Mouse (Mus musculus) cerebellum, adult 8-10 months (tissue): ENCODE results near the gene Pde6d.
A peak's percentile ranks its signal among the peaks of the same experiment; 100 is the strongest.
"Not testable (repeated sequence)": the region's sequence is repeated elsewhere in the genome, so short reads cannot be mapped to it uniquely, and the experiment has no call there.

Experiments used
- DNase-seq: peaks from one replicate; pipeline ENCODE4 v3.0.0; 2022

The Pde6d gene

DNA sequence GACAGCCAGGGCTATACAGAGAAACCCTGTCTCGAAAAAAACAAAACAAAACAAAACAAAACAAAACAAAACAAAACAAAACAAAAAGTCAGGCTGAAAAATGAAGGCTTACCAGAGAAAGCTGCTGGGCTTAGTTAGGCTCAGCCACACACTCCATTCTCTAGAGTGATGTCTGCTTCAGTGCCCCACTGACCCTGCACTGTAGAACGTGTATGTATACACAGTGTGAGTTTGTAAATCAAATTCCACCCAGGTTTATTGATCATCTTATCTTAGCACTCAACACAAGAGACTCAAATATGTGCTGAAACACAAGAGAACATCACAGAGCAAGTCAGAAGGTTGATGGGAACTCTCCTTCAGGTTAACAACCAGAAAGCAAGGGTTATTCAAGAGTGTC is 14.0 kb downstream of the Pde6d start:
- DNase-seq, result no peak

DNA sequence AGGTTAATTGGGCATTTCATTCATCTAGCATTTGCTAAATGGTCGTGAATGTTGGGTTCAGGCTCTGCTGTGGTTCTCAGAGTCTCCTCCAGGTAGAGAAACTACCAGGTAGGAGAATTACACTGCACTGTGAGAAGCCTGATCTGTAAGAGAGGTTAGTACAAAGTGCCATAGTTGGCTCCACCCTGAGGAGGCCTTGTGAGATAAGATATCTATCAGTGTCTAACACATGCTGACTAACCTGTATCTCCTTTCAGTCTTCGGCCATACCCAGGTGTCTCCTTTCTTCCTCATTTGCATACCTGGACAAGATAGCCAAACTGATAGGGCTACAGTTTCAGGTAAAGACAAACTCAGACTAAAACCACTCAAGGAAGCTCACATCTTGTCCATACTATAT is 19.8 kb downstream of the Pde6d start:
- no peak for DNase-seq

DNA sequence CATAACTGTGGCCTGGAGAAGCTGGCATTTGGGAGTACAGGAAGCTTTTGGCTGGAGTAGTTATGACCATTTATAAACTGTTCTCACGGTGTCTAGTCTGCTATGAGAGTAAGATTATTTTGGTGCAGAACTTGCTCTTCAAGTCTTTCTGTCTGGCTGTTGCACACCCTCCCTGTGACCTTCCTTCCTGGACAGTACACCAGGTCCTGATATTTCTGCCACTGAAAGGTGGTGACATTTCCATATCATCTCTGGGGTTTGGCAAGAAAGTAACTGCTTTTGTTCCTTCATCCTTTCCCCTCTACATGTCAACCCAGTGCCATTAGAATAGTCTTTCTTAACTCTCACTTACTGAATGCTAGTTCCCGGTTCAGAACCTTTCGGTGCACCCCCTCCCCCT is 23.2 kb downstream of the Pde6d start:
- DNase-seq, result no peak

DNA sequence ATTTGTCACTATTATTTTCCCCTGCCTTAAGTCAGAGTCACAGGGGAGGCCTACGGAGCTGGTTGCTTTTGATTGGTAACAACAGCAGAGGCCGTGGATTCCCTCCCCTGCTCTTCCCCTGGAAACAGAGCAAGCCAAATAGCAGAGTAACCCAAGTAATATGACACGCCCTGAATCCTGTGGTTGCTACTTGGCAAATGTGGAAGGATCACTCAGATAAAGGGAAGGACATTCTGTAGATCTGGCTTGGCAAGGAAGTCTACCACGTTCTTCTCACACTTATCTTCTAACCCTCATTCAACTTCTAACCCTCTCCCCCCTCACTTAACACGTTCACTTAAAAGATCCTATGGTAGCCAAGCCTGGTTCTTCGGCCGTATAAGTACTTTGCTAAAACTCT is 24.6 kb downstream of the Pde6d start:
- DNase-seq, result no peak

DNA sequence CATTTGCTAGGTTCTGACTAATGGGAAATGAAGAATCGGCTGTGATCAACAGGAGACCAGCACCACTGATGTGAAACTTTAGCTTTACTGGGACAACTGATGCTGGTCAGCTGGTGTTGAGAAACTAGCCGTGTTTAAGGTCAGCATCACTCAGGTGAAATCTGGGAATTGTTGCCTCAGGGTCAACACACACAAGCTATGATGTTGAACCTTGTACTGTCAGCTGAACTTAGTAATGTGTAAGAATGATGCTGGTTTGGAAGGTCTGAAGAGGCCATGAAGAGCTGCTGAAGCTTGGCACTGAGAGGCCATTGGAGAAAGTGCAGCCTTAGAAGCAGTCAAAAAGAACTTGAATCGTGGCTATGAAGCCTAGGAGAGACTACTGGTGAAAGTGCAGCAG is 26.8 kb downstream of the Pde6d start:
- no peak for DNase-seq

DNA sequence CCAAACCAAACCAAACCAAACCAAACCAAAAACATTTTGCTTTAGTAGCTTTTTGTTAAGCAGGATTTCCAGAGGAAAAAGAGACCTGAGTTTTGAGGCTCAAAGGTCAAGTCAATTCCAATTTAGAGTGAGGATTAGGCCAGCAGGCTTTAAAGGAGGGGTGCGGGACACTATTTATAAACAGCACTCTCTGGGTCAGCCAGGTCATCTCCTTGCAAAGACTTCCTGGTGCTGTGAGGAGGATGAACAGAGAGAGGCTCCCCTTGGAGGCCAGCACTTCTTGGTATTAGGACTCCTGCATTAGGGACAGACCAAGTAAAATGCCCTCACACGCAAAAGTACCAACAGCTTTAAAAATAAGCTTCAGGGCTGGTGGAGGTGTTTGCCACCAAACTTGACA is 30.6 kb downstream of the Pde6d start:
- DNase-seq, result no peak

DNA sequence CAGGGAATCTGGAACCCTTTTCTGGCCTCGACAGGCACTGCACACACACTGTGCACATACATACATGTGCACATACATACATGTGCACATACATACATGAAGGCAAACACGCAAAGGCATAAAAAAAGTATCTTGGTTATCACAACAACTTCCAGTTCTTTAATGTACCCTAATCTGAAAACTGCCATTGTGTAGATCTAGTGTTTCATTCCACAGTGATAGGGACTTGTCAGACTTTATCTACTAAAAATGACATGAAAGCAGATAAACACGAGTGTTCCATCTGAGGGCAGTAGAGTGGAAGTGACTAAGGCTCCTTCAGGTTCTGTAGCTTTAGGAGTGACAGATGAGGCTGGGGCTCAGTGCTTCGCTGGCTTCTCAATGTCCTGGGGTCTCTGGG is 31.1 kb downstream of the Pde6d start:
- DNase-seq, result no peak

DNA sequence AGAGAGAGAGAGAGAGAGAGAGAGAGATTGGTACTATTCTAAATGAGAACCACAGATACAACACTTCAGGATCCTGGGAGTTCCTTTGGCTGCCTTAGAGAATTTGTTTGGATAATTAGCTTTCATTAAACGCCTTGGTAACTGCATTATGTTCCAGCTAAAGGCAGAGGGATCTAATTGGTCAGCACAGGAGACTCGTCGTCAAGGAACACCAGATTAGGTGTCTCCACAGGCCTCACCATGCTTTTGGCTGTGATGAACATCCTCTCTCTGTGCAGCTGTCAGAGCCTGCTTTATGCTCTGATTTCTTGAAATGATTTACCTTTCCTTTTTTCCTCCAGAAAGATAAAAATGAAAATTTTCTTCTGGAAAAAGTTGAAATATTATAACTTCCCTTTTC is 35.6 kb downstream of the Pde6d start:
- DNase-seq, result no peak

DNA sequence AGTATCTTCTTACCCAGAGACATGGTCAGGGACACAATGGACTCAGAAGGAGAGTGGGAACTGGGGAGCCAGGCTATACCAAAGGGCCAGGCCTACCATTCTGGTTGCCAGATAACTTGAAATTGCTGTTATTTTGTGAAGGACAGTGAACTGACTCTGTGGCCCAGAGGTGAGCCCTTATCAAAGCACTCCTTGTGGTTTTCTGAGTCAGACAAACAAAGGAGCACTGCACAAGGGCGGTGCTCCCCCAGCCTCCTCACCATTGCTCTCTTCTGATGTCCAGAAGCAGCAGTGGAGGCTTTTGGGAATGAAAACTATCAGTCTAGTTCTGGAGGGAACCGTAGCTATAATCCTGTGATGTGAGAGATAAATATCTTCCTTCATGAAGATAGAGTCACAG is 39.8 kb downstream of the Pde6d start:
- no peak for DNase-seq

DNA sequence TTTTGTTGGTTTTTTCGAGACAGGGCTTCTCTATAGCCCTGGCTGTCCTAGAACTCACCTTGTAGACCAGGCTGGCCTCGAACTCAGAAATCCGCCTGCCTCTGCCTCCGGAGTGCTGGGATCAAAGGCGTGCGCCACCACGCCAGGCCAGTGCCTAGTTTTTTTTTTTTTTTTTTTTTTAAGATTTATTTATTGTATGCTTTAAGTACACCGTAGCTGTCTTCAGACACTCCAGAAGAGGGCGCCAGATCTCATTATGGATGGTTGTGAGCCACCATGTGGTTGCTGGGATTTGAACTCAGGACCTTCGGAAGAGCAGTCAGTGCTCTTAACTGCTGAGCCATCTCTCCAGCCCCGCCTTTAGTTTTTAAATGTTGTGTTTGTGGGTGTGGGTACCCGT is 42.8 kb downstream of the Pde6d start:
- not testable (repeated sequence) for DNase-seq

DNA sequence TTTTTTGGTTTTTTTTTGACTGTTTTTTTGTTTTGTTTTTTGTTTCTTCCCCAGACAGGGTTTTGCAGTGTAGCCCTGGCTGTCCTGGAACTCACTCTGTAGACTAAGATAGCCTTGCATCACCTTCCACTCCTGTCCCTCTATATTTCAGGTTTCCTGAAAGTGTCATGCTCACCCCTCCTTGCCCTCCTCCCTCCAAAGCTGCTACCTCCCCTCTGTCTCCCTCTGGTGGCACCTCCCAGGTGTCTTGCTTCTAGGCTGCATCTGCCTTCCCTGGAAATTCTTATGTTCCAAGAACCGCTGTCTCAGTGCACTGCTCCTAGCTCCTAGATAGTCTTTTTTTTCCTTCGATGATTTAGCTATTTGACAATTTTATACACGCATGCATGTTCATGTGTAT is 44.0 kb downstream of the Pde6d start:
- no peak for DNase-seq

DNA sequence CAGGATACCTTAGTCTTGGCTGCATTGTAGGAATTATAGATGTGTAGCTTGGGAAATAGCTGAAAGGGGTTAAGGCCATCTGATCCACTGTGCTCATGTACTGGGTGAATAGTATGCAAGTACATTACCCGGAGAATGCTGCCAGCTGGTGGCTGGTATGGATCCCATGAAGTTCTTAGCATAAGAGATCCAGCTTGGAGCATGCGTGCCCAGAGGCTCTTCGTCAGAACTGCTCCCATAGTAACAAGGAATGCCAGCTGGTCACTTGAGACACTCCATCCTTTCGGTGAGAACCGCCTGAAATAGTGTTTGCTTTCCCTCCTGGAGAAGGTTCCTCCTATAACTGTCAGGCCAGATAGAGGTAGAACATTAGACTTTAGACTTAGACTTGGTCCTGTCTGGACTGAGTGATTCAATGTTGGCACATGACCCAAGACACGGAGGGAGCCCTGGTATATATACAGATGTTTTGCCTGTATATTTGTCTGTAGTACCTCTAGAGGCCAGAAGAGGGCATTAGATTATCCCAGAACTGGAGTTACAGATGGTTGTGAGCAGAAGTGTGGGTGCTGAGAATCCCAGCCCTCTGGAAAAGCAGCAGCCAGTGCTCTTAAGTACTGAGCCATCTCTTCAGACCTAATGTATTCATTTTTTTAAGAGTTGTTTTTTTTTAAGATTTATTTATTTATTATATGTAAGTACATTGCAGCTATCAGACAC is 48.9 kb downstream of the Pde6d start:
- no peak for DNase-seq

DNA sequence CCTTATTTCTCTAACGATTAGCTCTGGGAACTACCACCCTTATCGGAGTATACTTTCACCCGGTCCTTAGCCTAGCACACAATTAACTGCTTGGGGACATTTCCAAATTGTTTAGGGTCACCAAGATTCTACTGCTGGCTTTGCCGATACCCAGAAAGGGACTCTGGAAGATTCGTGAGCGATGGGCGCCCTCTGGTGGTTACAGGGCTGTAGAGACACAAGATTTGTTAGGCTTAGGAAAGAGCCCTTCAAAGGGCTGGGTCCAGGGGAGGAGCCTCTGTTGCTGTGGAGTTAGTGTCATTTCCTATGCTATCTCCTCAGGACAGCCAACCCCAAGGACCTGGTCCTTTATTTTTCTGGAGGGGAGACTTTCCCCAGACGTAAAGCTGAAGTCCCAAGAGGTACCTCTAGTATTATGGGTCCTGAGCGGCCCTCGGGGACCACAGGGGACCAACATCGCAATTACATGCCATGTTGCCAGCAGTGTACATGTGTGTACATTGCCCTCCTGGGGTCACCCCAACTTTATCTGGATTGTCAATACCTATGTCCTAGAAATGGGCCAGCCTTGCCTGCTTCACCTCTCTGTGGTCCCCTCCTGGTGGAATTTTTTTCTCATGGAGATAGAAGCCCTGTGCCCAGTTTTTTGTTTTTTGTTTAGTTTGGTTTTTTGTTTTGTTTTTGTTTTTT is 49.9 kb downstream of the Pde6d start:
- DNase-seq, result peak; percentile 96

DNA sequence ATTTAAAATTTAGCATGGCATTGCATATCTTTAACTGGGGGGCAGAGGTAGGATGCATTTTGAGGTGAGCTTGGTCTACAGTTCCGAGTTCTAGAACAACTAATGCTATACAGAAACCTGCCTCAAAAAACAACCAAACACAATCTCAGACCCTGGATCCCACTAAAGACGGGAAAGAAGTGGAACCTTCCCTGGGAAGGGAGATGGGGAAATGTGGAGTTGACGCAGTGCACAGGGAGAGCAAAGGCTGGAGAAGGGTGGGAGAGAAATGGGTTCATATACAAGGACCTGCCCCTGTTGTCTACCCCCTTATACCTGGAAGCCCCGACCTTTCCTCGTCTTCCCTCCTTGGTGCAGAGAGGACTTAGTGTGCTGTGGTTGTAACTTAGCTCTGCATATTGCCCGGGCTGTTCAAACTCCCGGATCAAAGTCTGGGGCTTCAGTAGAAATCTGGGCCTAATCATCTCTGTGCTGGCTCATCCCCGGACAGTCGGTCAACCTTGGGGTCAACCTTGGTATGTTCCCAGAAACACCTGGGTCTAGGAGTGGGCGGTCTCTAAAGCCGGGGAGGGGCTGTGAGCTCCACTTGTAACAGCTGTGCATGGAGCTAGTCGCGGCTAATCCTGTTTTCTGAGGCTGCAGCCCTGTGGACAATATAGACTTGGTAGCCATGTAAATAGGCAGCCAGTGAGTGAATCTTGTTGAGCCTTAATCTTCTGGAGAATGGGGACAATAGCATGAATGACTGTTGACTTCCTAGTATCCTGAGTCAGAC is 50.7 kb downstream of the Pde6d start:
- DNase-seq, result no peak

DNA sequence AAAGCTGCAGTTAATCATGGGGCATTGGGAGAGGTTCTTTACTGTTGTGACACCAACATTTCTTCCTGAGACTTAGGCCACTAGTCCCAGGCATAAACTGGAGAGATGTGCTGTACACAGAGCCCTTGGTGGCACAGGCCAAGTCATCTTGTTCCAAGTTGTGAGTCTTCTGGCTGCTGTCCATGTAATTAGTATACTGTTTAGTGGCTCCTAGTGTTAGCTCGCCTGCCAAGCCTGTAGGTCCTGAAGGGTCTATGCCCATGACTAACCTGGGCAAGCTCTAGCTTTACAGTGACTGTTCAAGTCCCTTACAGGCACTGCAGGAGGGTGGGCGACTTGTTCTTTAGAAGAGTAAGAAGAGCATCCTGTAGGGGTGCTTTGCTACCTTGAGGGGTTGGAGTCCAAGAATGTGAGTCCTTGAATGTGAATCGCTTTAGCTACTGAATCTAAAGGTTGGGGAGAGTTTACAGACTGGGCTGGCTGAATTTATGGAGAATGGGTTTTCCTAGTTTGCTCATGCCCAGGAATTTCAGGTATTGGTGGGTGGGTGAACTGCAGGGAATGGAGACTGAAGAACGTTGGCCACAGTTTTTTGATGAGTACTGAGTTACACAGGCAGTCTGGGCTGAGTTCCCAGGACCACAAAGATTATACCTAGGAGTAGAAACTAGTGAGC is 51.4 kb downstream of the Pde6d start:
- no peak for DNase-seq

DNA sequence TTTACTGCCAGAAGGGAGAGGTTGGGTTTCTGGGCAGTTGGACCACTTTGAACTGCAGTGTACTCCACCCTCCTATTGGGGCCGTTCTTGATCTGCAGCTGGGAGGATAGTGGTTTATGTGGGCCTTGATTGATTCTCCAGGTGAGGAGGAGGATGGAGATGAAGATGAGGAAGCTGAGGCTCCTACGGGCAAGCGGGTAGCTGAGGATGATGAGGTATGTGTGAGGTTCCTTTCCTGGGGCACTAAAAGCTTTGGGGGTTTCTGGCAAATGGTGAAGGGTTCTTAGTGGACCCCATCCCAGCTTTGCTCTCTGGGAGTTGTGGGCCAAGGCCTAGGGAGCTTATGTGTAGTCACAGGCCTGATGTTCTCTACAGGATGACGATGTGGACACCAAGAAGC is 52.8 kb downstream of the Pde6d start:
- DNase-seq, result no peak

DNA sequence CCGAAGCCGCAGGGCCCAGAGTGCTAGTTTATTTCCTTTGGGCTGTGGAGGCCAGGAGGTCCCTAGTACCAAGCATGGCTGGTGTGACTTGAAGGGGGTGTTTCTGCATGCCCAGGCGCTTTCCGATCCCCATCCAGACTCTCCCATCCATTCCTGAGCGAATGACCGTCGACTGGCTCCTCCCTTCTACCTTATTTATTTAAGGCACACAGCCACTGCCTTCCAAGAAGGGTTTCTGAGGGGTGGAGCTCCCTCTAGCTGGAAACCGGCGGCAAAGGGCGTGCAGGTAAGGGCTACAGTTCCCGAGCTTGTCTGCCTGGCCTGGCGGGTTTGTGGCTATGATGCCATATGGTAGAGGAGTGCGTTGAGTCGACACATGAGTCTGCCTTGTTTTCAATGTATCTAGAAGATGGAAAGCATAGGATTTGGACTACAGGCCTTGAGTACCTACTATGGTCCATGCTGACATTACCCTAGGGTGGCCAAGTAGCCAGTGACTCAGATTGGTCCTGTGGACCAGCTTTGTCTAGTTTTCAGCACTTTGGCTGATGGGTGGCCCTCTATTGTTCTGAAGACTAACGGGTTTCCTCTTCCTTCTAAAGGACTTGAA is 53.8 kb downstream of the Pde6d start:
- DNase-seq, result peak; percentile 77

DNA sequence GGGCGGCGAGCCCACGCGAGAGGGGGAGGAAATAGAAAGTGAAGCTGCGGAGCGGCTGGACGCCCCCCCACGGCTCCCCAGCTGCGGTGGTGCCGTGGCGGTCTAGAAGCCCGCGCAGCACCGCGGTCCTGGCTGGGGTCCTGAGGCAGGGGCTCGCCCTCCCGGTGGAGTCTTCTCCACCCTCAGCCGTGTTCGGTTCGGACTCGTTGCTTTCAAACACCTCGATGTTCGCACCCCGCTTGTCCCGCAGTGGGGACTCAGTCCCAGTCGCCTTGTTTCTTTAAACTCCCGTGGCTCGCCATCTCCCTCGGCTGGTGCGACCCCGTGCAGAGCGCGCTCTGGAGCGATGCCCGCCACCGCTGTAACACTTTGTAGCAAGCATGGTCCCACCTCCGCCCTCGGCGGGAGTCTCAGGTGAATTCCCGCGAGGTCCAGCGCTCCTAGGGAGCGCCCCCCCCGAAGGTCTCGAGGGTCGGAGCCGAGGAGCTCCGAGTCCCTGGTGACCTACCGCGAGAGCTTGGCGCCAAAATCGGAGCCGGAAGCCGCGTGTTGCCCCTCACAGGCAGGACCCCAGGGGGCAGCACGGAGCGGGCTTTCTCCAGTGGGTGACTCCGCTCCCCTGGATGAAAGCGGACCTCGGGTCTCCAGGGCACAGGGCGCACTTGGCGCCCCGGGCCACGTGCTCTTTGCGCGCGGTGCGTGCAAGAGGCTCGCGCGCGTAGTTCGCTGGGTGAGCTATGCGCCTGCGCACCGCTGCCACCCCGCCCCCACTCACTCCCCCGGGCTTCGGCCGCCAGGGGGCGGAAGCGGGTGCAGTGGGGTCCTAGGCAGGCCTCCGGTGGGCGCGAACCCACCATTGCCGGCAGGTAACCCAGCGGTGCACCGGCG is 54.6 kb downstream of the Pde6d start:
- peak; percentile 96 for DNase-seq

DNA sequence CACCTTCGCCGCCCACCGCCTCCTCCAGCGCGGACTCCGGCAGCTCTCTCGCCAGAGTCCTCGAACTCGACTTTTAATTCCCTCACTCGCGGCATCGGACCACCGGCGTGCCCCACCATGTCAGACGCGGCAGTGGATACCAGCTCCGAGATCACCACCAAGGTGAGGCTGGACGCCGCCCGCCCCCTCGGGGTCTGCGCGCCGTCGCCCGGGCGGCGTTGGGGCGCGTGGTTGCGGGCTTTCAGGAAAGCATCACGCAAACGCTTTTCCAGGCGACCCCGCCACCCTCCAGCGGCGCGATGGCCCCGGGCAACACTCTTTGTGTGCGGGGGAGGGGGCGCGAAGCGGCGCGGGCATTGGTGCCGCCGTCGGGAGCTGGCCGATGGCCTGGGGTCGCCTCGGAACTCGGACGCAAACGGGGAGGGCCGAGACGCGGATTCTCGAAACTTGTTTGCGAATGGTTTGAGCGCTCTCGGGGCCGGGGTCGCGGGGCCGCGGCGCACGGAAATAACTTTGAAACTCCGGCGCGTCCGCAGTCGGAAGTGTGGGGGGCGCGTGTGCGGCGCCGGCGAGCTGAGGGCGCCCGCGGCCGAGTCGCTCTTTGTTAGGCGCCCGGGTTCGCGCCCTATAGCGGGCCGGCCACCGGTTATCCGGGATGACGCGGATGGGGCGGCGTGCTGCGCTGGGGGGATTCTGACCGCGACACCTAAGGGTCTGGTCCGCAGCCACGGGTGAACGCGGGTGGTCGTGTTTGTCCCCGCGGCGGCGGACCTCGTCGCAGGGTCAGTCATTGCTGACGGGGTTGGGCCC is 55.4 kb downstream of the Pde6d start:
- peak; percentile 71 for DNase-seq

DNA sequence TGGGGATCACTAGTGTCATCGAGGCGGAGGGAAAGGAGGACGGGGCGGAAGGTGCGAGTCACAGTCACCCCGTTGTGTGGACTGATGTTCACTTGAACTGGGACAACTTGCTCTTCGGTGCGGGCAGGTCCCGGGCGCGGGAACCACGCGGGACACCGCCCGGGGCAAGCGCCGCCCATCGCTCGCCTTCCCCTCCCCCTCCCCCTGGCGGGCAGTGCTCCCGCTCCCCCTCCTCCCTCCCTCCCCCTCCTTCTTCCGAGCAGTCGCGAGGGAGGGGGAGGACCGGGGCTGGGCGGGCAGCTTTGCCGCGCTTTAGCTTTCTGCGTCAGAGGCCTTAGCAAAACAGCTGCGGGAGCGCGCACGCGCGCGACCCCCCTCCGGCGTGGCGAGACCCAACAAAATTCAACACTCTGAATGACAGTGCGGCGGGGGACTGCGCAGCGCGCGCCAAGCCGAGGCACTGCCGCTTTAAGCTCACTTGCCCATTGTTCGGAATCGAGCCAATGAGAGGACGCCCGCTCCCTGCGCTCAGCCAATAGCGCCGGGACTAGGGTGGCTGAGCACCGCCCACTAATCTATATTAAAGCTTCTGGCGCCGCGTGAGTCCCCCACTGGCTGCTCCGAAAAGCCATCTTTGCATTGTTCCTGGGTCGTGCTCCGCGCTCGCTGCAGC is 56.2 kb downstream of the Pde6d start, which contains the start of gene Ptma:
TSS of gene Ptma (plus strand) at position 611 of the 673 bp plus-strand sequence.
- peak; percentile 99 for DNase-seq
